Mouse (Mus musculus) embryonic fibroblast, embryonic 13.5 days (primary cell): ENCODE measurements at regions not wholly inside any gene's neighbourhood (a gene's known extent, or its start where the extent isn't known, plus 50 kb on each side); places are given as distances from the start of the nearest gene placed in this dataset.

Experiments used
- CTCF ChIP-seq: IDR thresholded peaks from 2 replicates; pipeline ENCODE4 v1.5.1; 2011; ENCODE audit warnings: mild to moderate bottlenecking, control low read depth, low read length, moderate library complexity, borderline replicate concordance; ENCODE audit not compliant: insufficient read depth
- POLR2A ChIP-seq: IDR thresholded peaks from 2 replicates; pipeline ENCODE4 v1.6.1; 2011; ENCODE audit warnings: low read depth, mild to moderate bottlenecking, control low read depth, low read length, moderate library complexity

DNA sequence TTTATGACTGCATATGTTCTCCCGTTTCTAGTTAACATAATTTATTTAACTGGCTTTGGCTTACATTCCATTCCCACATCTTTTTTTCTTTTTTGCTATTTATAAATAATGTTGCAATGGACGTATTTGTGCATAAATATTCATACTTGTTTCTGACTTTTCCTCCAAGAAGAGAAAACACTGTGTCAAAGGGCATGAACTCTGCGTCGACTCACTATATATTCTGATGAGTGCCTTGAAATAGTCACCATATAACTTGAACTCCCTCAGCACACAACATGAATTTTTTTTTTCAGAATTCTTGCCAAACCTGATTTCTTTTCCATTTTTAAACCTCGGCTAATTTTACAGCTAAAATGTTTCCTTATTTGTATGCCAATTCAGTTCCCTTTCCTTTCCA, 249.4 kb upstream of the Dynlrb2 start:
- TF ChIP-seq POLR2A (no peak), CTCF (no peak)
